Mouse (Mus musculus): Measurements from ENCODE around the gene Gm19965. TPM values are rescaled to one million over a fixed set of nuclear protein-coding genes. Genes with fewer than 3 reads are reported as not detected.

Gene Gm19965
- not detected in 2 replicates for polyA plus RNA-seq (2015; fragmentation: Nextera tagmentation; extraction: Ambion mirVana)

DNA sequence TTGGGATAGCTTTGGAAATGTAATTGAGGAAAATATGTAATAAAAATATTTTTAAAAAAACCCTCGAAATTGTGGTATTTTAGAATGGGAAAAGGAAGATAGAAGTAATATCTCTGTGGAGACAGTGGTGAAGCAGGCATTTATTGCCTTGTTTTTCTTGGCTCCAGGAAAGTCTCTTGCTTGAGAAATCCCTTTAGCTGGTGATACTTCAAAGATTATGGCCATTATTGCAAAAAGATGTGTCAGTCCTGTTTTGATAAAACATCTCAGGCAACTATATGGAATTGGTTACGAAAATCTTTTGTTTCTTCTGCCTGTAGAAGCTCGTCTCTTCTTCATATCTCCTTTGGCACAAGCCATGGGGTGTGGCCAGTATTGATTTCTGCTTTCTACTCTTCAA, at the start of gene Gm19965:
Gm19965 (plus strand) TSS at position 301 of the 400 bp plus-strand sequence.
- no peak within 1 kb of the TSS for H3K4me2 ChIP-seq (ENCODE audit: low read length)
- WGBS: 77% methylated on average over 3 of the region's 3 CpGs
- no peaks in the 10 kb centered on the region for H3K9me3 ChIP-seq (replicated peaks; ENCODE audit: low read length)
- DNase-seq (ENCODE audit: low spot score) (no peak), ATAC-seq (replicated peaks; ENCODE audit: low FRiP score, low read depth) (no peak)
- TF ChIP-seq CTCF (IDR thresholded peaks at IDR 0.05; ENCODE audit: low read depth): no peak
- no peak within 1 kb of the TSS for H3K27ac ChIP-seq
- H3K4me1 ChIP-seq (replicated peaks; ENCODE audit: insufficient read depth, low read length): no peaks in the 10 kb centered on the region
- H3K9ac ChIP-seq (ENCODE audit: low read depth, low read length): no peak within 1 kb of the TSS
- H3K27me3 ChIP-seq (ENCODE audit: insufficient read depth, low read length): no peaks in the 10 kb centered on the region
- H3K4me3 ChIP-seq (replicated peaks; ENCODE audit: low read depth, low read length): no peak within 1 kb of the TSS
- H3K36me3 ChIP-seq (ENCODE audit: insufficient read depth, low read length): no peaks in the 10 kb centered on the region

GRCm38 (mm10) chr1:116782471-116782989, 20.3 kb upstream of the Gm19965 start:
- DNase-seq (ENCODE audit: low spot score): no peak
- H3K27me3 ChIP-seq (ENCODE audit: insufficient read depth, low read length): no peaks in the 10 kb centered on the region
- ATAC-seq (replicated peaks; ENCODE audit: low FRiP score, low read depth): no peak
- H3K4me1 ChIP-seq (replicated peaks; ENCODE audit: insufficient read depth, low read length): no peaks in the 10 kb centered on the region
- H3K9ac ChIP-seq (ENCODE audit: low read depth, low read length): no peak overlapping the region
- no peak overlapping the region for H3K27ac ChIP-seq
- 88% methylated on average over 8 of the region's 8 CpGs for WGBS
- no peaks in the 10 kb centered on the region for H3K36me3 ChIP-seq (ENCODE audit: insufficient read depth, low read length)
- no peak for TF ChIP-seq CTCF (IDR thresholded peaks at IDR 0.05; ENCODE audit: low read depth)
- no peak overlapping the region for H3K4me2 ChIP-seq (ENCODE audit: low read length)
- H3K9me3 ChIP-seq (replicated peaks; ENCODE audit: low read length): no peaks in the 10 kb centered on the region
- no peak overlapping the region for H3K4me3 ChIP-seq (replicated peaks; ENCODE audit: low read depth, low read length)

All from kidney, postnatal 0 days (tissue).